Mouse (Mus musculus): ENCODE results near the gene Kif16b. TPM values are rescaled to one million over a fixed set of nuclear protein-coding genes. Genes with fewer than 3 reads are reported as not detected.

The Kif16b gene
- polyA plus RNA-seq, 1 experiment from 2014 or later = 3.3 TPM

DNA sequence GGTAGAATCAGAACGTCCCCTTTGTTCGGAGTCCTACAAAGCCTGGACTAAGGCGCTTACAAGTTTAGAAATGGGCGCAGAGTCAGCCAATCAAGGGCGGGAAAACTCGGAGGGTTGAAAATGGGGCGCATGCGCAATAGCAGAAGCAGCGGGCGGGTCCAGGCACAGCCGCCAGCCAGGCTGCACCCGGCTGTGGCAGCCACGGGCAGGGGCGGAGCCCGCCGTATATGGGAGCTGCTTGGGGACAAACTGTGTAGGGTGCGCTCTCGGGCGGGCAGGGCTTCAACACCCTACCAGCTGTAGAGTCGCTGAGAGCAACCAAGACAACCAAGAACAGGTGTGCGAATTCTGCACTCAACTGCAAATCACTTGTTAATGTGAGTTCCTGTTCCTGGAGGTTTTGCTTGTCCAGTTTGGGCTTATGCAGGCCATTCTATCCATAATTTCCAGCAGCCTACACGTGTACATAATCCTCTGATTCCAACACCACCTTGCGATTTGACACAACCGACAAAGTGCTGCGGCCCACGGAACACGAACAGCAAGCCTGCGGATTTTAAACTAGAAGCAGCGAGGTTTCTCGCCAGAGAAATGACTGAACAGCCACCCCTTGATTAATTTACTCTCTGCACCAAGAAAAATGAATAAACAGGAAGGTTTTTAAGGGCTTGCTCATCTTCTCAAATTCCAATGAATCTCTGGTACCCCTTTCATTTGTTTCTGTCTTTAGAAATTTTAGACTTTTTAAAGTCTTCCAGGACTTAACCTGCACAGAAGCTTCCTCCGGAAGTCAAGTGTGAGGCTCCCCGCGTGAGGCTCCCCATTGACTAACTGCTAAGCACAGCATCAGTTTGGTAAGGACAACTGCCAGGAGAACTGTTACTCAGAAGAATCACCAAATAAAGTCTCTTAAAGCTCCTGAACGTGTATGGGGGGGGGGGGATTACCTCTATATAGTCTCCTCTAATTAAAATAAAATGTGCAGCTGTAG lies 1.9 kb upstream of the Kif16b start:
- 6% methylated on average over 34 of the region's 34 CpGs for WGBS
- H3K4me1 ChIP-seq (ENCODE audit: control insufficient read depth, insufficient read depth, low read depth, low read length) = peaks cover 14% of the 10 kb centered on the region
- no peaks in the 10 kb centered on the region for H3K9me3 ChIP-seq (ENCODE audit: control insufficient read depth, low read length)
- ATAC-seq = peak; percentile 96
- H3K9ac ChIP-seq (ENCODE audit: low read depth, low read length) = peak overlapping the region; percentile 65
- no peaks in the 10 kb centered on the region for H3K36me3 ChIP-seq (ENCODE audit: control insufficient read depth, insufficient read depth, low read length)
- peak overlapping the region; percentile 50 for H3K4me3 ChIP-seq (ENCODE audit: low read length)
- H3K27ac ChIP-seq (ENCODE audit: low read depth, low read length) = peak overlapping the region; percentile 62
- peak overlapping the region; percentile 95 for H3K4me2 ChIP-seq (ENCODE audit: low read length)
- H3K27me3 ChIP-seq (replicated peaks; ENCODE audit: control insufficient read depth, insufficient read depth, low read length) = no peaks in the 10 kb centered on the region

DNA sequence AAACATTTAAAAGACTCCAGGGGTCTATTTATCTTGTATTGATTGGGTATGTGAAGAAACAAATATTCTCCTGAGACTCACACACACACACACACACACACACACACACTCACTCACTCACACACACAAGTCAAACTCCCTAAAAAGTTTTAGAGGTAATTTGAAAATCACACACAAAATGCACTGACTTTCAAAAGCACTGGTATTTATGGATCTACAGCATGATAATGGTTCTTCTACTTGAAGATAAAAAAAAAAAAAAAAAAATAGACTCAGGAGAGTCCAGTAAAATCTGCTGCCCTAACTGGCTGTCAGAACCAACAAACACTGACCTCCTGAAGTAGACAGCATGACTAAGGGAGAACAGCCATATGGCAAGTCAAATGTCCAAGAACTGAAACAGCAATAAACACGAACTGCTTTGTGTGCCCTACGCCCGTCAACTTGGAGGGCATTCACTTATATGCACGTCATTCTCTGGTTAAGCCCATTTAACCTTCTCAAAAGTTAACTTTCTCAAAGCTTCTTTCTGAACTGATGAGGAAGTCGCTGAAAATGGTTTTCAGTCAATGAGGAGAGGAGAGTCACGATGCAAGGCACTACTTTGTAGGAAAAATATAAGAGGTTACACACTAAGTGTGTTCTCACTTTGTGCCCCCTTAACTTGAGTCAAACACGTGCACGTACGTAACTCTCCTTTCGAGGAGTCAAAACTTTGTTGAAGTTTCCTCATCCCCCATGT lies 1.0 kb downstream of the Kif16b start:
- Histone ChIP-seq H3K27me3 (replicated peaks; ENCODE audit: control insufficient read depth, insufficient read depth, low read length) (no peaks in the 10 kb centered on the region), H3K9ac (ENCODE audit: low read depth, low read length) (peak overlapping the region; percentile 97; the same call in 1 of the 2 replicates), H3K4me1 (ENCODE audit: control insufficient read depth, insufficient read depth, low read depth, low read length) (peaks cover 14% of the 10 kb centered on the region), H3K27ac (ENCODE audit: low read depth, low read length) (no peak overlapping the region), H3K4me2 (ENCODE audit: low read length) (peak overlapping the region; percentile 94), H3K4me3 (ENCODE audit: low read length) (peak overlapping the region; percentile 89), H3K36me3 (ENCODE audit: control insufficient read depth, insufficient read depth, low read length) (no peaks in the 10 kb centered on the region), H3K9me3 (ENCODE audit: control insufficient read depth, low read length) (no peaks in the 10 kb centered on the region)
- WGBS = 62% methylated on average over 10 of the region's 10 CpGs
- ATAC-seq = no peak

DNA sequence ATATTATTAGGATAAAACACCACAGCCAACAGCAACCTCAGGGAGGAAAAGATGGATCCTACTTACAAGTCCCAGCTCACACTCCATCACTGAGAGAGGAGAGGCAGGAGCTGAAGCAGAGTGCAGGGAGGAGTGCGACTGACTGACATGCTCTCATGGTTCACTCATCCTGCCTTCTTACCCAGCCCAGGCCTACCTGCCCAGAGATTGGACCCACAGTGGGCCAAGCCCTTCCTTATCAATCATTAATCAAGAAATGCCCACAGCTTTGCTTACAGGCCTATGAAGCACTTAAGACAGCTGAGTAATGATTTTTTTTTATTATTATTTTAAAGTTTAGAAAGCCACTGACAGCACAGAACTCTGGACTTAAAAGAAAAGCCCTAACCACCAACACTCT lies 7.6 kb downstream of the Kif16b start:
- H3K4me2 ChIP-seq (ENCODE audit: low read length) = no peak overlapping the region
- no peaks in the 10 kb centered on the region for H3K4me1 ChIP-seq (ENCODE audit: control insufficient read depth, insufficient read depth, low read depth, low read length)
- H3K4me3 ChIP-seq (ENCODE audit: low read length) = no peak overlapping the region
- 93% methylated on average over 1 of the region's 1 CpGs for WGBS
- no peak for ATAC-seq
- H3K9me3 ChIP-seq (ENCODE audit: control insufficient read depth, low read length) = no peaks in the 10 kb centered on the region
- no peaks in the 10 kb centered on the region for H3K36me3 ChIP-seq (ENCODE audit: control insufficient read depth, insufficient read depth, low read length)
- no peak overlapping the region for H3K27ac ChIP-seq (ENCODE audit: low read depth, low read length)
- H3K9ac ChIP-seq (ENCODE audit: low read depth, low read length) = no peak overlapping the region
- H3K27me3 ChIP-seq (replicated peaks; ENCODE audit: control insufficient read depth, insufficient read depth, low read length) = no peaks in the 10 kb centered on the region

DNA sequence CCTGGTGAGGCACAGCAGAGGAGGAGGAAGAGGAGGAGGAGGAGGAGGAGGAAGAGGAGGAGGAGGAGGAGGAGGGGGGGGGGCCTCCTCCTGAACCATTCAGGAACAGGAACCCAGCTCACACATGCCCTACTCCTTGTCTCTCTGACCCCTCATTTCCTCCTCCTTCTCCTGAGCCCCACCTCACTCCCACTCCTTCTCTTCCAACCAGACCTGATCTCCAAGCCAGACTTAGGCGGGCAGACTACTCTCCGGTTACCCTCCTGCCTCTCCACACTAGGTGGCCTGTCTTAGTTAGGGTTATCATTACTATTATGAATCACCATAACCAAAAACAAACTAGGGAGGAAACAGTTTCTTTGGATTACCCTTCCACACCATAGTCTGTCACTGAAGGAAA lies 10.0 kb downstream of the Kif16b start:
- Histone ChIP-seq H3K36me3 (ENCODE audit: control insufficient read depth, insufficient read depth, low read length) (no peaks in the 10 kb centered on the region), H3K27me3 (replicated peaks; ENCODE audit: control insufficient read depth, insufficient read depth, low read length) (no peaks in the 10 kb centered on the region), H3K9ac (ENCODE audit: low read depth, low read length) (no peak overlapping the region), H3K4me2 (ENCODE audit: low read length) (no peak overlapping the region), H3K4me3 (ENCODE audit: low read length) (no peak overlapping the region), H3K4me1 (ENCODE audit: control insufficient read depth, insufficient read depth, low read depth, low read length) (no peaks in the 10 kb centered on the region), H3K27ac (ENCODE audit: low read depth, low read length) (no peak overlapping the region), H3K9me3 (ENCODE audit: control insufficient read depth, low read length) (no peaks in the 10 kb centered on the region)
- 98% methylated on average over 2 of the region's 2 CpGs for whole genome bisulfite sequencing
- no peak for ATAC-seq

DNA sequence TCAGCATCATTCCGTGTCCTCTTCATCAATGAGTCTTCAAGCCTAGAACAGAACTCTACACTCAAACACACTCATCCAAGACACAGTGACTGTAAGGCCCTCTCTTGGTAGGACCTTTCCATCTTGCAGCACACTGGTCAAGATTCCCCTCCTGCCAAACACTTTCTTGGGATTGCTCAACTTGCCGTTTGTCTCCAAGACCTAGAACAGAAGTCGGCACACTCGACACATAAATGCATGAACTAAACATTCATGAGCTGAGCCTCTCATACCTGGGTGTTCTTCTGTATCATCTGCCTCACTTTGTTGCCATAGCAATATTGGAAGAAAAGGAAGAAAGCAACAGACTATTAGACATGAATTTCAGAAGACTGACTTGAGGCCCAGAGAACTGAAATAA lies 16.9 kb downstream of the Kif16b start:
- 92% methylated on average over 4 of the region's 4 CpGs for WGBS
- ATAC-seq = no peak
- no peak overlapping the region for H3K27ac ChIP-seq (ENCODE audit: low read depth, low read length)
- H3K4me3 ChIP-seq (ENCODE audit: low read length) = no peak overlapping the region
- no peaks in the 10 kb centered on the region for H3K9me3 ChIP-seq (ENCODE audit: control insufficient read depth, low read length)
- H3K36me3 ChIP-seq (ENCODE audit: control insufficient read depth, insufficient read depth, low read length) = no peaks in the 10 kb centered on the region
- H3K4me1 ChIP-seq (ENCODE audit: control insufficient read depth, insufficient read depth, low read depth, low read length) = no peaks in the 10 kb centered on the region; the same call in 1 of the 2 replicates
- H3K9ac ChIP-seq (ENCODE audit: low read depth, low read length) = no peak overlapping the region
- no peak overlapping the region for H3K4me2 ChIP-seq (ENCODE audit: low read length)
- H3K27me3 ChIP-seq (replicated peaks; ENCODE audit: control insufficient read depth, insufficient read depth, low read length) = no peaks in the 10 kb centered on the region

DNA sequence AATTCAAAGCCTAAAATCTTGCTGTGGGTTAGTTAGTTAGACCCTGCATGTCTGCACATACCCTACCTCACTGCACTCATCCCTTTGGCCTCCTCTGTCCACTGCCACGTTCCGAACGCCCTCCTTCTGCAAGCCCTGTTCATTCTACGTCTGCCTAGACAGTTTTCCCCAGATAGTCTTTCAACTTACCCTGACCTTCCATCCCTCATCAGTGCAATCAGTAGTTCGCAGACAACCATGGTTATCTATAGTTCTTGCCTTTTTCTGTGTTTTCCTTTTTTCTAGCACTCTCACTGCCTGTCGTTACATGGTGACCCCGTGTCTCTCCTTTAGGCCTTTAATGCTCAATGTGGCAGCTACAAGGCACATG lies 17.7 kb downstream of the Kif16b start:
- WGBS = 85% methylated on average over 7 of the region's 7 CpGs
- no peak for ATAC-seq
- Histone ChIP-seq H3K4me1 (ENCODE audit: control insufficient read depth, insufficient read depth, low read depth, low read length) (no peaks in the 10 kb centered on the region; the same call in 1 of the 2 replicates), H3K9ac (ENCODE audit: low read depth, low read length) (no peak overlapping the region), H3K4me2 (ENCODE audit: low read length) (no peak overlapping the region), H3K9me3 (ENCODE audit: control insufficient read depth, low read length) (no peaks in the 10 kb centered on the region), H3K4me3 (ENCODE audit: low read length) (no peak overlapping the region), H3K27ac (ENCODE audit: low read depth, low read length) (no peak overlapping the region), H3K36me3 (ENCODE audit: control insufficient read depth, insufficient read depth, low read length) (no peaks in the 10 kb centered on the region), H3K27me3 (replicated peaks; ENCODE audit: control insufficient read depth, insufficient read depth, low read length) (no peaks in the 10 kb centered on the region)

DNA sequence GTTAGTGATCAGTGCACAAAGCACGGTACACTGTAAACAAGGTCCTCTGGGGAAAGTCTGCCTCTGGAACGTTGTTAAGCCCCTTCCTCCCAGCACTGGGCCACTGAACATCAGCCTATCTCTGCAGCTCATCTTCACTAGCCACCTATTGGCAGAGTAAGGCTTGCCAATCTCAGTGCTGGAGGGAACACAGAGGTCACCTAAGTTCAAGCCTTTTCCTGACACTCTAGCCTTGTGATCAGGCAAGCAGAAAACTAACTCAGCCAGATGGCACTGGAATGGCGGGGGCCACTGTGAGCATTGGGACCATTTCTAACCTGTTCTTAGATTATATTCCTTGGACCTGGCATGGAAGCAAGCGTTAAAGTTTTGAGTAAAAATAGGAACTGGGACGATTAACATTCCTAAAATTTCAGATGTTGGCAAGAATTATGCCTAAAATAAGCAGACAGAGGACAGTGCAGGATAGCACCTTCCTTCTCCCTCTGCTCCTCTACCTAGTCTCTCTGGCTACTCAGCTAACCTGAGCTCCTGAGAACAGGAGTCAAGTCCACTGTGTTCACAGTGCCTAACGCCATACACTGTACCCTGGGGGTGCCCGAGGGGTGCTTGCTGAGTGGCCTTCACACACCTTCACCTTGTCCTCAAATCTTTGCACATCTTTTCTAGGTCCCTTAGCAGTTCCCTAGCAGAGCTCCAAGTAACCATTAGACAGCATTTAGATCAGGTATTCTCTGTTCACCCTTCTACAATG lies 18.3 kb downstream of the Kif16b start:
- ATAC-seq = no peak
- Histone ChIP-seq H3K27ac (ENCODE audit: low read depth, low read length) (no peak overlapping the region), H3K27me3 (replicated peaks; ENCODE audit: control insufficient read depth, insufficient read depth, low read length) (no peaks in the 10 kb centered on the region), H3K4me2 (ENCODE audit: low read length) (no peak overlapping the region), H3K9ac (ENCODE audit: low read depth, low read length) (no peak overlapping the region), H3K4me1 (ENCODE audit: control insufficient read depth, insufficient read depth, low read depth, low read length) (no peaks in the 10 kb centered on the region; the same call in 1 of the 2 replicates), H3K36me3 (ENCODE audit: control insufficient read depth, insufficient read depth, low read length) (no peaks in the 10 kb centered on the region), H3K4me3 (ENCODE audit: low read length) (no peak overlapping the region), H3K9me3 (ENCODE audit: control insufficient read depth, low read length) (no peaks in the 10 kb centered on the region)
- WGBS = 64% methylated on average over 7 of the region's 7 CpGs

DNA sequence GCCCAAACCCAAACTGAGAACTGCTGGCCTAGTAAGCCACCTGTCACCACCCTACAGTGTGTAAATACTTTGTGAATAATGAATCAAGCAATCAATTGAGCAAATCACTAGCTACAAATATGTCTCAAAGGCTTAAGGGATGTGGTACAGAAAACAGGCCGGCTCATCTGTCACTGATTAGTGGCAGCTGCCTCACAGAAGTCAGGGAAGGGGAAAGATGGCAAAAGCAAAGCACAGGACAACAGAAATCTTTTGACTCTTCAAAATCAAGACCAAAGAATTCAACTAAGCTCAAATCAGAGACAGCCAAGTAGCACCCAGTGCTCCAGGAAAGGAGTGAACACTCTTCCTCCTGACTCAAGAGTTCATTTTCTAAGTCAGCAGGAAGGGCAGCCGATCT lies 18.9 kb downstream of the Kif16b start:
- Histone ChIP-seq H3K27ac (ENCODE audit: low read depth, low read length) (no peak overlapping the region), H3K9me3 (ENCODE audit: control insufficient read depth, low read length) (no peaks in the 10 kb centered on the region), H3K36me3 (ENCODE audit: control insufficient read depth, insufficient read depth, low read length) (no peaks in the 10 kb centered on the region), H3K4me2 (ENCODE audit: low read length) (no peak overlapping the region), H3K4me1 (ENCODE audit: control insufficient read depth, insufficient read depth, low read depth, low read length) (no peaks in the 10 kb centered on the region; the same call in 1 of the 2 replicates), H3K27me3 (replicated peaks; ENCODE audit: control insufficient read depth, insufficient read depth, low read length) (no peaks in the 10 kb centered on the region), H3K4me3 (ENCODE audit: low read length) (no peak overlapping the region), H3K9ac (ENCODE audit: low read depth, low read length) (no peak overlapping the region)
- no peak for ATAC-seq
- WGBS = 68% methylated on average over 2 of the region's 2 CpGs
